Mouse (Mus musculus): ENCODE results near the gene Nod1.

Gene Nod1

DNA sequence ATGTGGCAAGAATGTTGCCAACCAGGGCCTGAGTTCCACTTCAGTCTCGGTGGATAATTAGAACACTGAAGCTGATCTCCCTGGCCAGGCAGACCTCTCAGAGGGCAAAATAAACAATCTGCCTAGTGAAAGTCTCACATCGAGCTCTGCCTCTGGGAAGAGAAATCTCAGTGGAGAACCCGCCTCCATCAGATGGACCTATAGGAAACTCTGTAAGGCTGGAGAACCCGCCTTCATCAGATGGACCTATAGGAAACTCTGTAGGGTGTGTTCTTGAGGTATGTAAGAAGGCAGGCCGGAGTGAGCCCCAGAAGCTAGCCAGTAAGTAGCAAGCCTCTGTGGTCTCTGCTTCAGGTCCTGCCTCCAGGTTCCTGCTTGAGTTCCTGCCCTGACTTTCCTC is 37.5 kb downstream of the Nod1 start:
- no peak for DNase-seq

DNA sequence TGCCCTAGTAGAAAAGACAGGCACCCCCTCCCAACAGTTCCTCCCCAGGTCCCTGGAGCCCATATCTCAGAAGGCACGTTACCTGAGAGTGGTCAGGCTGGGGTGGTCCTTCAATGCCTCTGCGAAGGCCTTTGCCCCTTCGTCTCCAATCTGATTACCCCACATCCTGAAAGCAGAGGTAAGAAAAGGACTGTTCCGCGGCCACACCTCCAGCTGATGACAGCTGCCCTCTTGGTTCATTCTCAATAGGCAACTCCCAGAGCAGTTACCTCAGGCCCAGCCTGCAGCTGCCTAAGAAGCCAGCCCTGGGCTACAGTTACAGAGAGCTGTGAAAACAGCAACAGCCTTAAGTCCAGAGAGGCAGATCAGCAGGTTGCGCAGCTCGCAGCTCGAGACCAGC is 38.1 kb downstream of the Nod1 start:
- no peak for DNase-seq

DNA sequence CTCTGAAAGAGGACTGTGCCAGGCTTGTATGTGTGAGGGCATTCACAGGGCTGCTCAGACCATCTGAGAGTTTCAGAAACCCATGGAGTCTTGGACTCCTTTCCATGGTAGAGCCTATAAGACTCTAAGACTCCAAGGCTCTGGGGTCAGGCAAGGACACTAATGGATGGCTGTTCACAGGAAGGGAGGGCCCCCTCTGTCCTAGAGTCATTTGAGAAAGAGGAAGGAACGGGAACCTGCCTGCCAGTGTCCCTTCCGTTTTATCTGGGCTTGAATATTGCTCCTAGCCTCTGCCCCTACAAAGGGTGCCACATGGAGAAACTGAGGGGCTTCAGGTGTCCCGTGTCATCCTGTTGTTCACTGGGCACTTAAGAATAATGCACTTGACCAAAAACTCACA is 38.5 kb downstream of the Nod1 start:
- DNase-seq: no peak

DNA sequence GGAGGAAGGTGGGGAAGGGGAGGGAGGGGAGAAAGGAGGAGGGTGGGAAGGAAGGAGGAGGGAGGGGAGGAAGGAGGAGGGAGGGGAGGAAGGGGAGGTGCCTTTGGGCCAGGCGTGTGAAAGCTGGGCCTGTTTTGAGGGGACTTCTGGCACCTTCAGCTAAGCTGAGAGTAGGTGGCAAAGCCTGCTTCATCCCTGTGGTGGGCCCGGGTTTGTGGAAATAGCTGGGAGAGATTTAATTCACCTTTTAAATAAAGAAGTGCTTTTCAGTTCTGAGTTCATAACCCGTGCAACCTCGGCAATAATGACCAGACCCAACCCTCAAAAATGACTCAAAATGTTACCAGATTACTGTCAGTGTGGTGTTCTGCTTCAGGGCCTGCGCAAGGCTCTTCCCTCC is 39.2 kb downstream of the Nod1 start:
- no peak for DNase-seq

DNA sequence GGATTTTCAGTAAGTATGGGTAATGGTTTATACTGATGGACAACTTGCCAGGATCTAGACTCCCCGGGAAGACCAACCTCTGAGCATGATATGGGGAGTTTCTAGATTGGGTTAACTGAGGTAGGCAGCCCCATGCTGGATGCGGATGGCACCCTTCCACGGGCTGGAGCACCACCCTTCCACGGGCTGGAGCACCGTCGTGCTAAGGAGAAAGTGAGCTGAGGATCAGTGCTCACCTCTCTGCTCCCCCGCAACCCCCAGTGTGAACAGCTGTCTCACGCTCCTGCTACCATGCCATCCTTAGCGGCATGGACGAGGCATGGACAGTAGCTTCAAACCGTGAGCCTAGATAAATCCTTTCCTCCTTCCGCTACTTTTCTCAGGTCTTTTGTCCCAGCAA is 39.9 kb downstream of the Nod1 start:
- DNase-seq: no peak

DNA sequence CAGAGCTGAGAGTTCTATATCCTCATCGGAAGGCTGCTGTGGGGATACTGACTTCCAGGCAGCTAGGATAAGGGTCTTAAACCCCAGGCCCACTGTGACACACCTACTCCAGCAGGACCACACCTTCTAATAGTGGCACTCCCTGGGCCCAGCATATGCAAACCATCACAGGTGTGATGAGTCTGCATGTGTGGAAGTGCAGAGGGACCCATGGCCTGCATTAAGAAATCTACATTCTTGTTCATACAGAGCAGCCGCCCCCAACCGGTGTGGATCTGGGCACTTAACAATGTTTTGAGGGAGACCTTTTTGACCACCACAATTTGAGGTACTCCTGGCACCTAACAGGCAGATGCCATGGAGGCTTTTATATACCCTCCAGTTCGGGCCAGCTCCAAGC is 40.8 kb downstream of the Nod1 start:
- no peak for DNase-seq

DNA sequence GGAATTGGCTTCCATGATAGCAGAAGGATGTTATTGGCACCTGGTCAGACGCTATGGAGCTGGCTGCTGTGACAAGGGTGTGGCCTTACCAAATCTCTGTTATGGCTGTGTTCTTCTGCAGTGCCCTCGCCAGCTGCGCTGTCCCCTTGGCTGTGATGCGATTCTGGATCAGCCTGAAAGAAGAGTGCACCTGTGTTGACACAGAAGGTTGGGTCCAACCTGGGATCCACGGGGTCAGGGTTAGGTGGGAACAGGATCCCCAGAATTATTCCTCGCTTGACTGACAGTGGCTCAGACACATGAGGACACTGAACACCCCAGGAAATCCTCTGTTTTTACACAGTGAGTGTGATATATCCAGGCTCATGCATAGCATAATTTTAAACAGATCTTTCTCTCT is 44.5 kb downstream of the Nod1 start:
- DNase-seq: no peak

DNA sequence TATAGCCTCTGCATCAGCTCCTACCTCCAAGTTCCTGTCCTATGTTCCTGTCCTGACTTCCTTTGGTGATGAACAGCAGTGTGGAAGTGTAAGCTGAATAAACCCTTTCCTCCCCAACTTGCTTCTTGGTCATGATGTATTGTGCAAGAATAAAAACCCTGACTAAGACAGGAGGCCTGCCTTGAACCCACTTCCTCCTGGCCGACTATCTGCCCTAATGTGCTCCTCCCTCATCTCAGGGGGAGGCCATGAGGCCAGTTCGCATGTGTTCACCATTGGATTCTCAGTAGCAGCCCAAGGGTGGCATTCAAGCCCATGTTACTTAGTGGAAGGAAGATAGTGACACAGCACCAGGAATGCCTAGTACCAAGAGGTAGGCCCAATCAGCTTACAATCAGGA is 45.5 kb downstream of the Nod1 start:
- DNase-seq: no peak

DNA sequence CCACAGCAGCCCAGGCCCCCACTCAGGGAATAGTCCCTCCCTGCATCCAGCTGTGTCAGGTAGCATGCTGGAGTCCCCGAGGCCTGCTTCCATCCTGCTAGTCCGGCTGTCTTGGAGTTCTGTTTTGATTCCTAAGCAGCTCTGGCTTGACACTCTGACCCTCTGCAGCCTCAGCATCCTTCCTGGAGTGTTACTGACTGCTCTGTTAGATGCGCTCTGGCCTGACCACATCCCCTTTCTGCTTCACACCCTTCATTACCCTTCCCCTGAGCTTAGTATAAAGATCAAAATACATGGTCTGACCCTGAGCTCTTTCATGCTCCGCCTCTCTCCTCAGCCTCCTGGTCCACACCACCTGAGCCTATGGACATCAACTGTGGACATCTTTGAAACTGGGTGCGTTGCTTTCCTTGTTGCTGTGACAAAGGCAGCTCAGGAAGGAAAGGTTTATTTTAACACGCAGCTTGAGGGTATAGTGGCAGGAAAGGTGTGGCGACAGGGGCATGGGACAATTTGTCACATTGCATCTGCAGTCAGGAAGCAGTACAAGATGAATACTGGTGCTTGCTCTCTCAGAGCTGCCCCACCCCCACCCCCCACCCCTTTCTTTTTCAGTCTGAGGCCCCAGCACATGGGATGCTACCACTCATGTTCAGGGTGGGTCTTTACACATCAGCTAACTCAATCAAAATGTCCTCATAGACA is 46.5 kb downstream of the Nod1 start:
- DNase-seq: no peak

DNA sequence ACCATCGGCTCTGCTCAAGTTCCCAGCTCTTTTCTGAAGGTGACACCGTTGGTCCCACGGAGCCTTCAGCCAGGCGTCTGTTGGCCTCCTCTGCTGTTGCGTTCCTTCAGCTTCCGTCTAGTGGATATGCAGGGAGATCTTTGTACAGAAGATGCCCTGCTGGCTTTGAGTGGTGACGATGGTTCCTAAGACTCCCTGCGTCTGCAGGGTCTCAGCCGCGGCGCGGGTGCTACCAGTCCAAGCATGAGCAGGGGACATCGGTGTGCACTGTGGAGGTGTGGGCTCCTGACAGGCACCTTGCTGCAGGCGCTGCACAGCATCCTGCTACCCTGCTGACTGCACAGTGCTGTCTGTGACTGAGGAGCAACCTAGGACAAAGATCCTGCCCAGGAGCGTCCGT is 47.9 kb downstream of the Nod1 start:
- DNase-seq: no peak

DNA sequence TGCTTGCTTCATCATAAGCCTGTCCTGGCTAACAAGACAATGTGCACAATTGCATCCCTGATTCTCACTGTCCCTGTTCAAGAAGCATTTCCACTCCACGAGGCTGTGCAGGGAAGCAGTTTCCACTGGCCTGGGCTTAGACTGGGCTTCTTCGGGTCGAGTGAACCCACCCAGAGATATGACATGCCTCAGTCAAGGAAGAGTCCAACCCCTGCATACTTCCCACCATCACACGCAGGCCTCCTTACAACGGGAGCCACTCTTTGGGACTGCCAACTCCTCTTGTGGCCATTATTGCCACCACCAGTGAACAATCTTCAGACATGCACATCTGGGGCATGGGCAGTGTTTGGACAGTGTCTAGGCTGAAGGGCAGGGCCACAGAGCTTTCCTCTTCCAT is 53.9 kb downstream of the Nod1 start:
- no peak for DNase-seq

DNA sequence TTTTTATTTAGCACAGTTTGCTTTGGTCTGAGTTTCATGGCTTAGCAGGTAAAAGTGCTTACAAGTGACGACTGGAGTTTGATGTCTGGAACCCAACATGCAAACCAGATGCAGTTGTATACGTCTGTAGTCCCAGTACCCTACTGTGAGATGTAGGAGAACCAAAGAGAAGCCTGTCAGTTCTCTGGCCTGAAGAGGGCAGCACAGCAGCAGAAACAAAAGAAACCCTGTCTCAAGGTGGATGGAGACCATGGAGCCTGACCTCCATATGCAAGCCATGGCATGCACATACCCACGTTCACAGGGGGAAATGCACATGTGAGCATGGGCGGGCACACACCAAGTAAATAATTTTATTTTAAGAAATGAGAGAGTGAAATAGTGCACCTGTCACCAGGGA is 54.9 kb downstream of the Nod1 start:
- peak; percentile 36 to 69 for DNase-seq

DNA sequence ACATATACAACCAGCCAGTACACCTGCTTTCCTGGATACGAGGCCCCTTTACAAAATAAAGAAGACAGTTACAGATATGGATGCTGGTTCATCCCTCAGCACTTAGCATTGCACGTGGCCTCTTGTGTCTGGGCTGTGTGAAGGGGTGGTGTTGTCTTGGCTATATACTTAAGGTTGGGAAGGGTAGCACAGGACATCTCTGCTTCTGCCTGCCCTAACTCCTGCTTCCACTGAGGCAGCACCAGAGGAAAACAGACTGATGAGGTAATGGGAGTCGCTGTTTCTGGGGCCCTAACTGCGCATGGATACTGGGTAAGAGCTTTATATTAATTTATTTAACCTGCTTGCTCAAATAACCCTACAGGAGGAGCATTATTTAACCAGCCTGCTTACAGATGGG is 55.5 kb downstream of the Nod1 start:
- no peak for DNase-seq

DNA sequence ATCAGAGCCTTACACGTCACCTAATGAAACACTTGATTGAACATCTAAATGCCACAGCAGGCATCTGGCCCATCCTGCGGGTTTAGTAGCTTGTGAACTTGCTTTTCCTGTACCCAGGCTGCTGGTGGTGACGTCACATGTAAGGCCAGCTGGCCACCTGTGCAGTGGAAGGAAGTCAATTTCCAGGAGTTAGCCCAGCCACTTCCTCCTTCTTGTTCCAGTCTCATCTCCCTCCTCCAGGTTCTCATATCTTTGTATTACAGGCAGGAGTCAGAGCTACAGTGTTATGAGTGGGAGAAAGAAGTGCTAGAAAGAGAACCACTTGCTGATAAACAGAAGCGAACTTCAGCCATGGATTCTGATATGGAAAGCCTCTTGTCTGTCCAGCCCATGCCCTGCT is 56.2 kb downstream of the Nod1 start:
- no peak for DNase-seq

DNA sequence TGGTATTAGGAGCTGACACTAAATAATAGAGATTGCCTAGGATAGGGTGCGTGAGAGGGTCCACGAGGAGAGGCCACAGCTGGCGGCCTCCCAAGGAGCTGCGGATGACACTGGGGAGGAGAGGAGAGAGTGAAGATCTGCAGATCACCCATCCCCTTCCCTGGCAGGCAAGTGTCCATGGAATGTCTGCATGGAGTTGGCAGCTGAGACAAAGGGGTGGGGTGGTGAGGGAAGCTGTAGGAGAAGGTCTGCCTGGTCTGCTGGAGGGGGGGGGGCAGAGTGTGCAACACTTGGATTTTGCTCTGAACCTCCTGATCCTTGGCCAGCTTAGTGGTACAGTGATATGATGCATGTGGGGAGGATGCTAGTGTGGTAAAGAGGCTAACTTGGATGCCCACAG is 57.4 kb downstream of the Nod1 start:
- DNase-seq: no peak

DNA sequence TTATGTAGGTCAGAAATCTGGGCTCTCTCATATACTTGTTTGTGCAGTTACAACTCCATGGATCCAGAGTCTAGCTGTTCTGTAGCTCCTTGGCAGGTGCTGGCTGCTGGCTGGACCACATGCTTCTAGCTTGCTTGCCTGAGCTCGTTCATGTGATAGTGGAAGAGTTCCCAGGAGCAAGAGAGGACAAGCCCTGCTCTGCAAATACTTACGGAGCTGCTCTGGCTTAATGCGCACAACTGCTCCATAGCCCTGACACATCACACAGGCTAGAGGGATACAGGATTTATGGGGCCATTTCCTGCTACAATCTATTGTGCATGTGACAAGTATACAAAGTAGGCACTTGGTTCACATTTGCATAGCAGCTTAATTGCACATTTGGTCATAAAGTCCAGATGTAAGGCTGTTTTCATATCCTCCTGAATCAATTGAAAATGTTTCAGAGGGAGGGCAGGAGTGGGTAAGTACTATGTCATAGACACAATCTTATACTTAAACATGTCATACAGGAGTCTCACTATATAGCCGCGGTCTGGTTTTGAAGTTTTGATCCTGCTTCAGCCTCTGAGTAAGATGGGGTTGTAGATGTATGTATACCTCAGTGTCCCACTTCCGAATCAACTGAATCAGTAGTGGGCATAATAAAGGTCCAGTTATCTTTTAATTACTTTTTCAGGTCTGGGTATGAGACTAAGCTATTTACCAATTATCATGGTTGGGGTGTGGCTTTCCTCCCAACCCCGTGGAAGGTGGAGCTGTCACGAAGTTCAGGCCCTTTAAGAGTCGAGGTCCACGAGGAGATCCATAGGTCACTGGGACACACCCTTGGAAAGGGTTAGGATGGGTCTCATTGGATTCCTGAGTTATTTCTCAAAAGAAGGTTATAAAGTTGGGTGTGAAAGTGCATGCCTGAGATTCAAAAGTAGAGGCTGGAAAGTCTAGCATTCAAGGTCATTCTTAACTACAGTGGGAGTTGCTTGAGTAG is 66.1 kb downstream of the Nod1 start:
- DNase-seq: no peak

DNA sequence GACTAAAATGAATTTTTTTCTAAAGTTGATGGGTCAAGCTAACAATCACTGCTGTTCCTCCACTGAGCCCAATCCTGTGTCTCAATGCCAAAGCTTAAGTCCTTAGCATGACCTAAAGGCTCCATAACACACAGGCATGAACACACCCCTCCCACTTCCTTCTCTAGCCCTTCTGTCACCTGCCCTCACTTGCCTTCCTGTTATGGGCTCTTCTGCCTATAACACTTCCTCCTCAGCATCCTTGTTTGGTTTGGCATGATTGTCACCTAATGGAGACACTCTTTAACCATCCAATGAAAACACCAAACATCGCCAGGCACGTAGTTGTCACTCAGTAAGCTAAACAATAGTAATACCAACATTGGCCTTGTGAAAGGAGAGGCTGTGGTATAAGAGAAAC is 69.9 kb downstream of the Nod1 start:
- DNase-seq: no peak

DNA sequence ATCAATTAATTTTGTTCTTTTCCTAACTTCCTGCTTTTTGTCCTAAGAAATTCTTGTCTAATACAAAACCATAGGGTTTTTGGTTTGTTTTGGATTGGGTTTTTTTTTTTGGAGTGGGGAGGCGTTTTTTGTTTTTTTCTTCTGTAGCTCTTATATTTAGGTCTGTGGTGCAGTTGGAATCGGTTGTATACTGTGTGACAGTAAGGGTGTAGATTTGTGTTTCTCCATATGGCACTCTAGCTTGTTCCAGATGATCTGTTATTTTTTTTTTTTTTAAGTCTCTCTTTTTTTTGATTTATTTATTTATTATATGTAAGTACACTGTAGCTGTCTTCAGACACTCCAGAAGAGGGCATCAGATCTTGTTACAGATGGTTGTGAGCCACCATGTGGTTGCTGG is 72.2 kb downstream of the Nod1 start:
- DNase-seq: no peak

DNA sequence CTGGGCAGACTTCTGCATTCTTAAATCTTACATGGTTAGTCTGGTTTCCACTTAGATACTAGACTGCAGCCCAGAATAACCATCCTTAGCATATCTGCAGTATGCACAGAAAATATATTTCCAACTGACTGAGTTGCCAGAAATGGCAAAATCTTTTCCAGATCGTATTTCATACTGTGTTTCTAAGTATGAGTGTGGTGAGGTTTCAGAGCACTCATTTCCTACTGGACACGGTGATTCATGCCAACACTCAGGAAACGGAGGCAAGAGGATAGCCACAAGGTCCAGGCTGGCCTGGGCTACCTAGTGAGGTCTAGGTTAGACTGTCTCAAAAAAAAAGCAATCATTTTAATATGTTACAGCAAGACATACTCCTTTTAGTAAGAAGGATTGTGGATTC is 81.0 kb downstream of the Nod1 start:
- no peak for DNase-seq

DNA sequence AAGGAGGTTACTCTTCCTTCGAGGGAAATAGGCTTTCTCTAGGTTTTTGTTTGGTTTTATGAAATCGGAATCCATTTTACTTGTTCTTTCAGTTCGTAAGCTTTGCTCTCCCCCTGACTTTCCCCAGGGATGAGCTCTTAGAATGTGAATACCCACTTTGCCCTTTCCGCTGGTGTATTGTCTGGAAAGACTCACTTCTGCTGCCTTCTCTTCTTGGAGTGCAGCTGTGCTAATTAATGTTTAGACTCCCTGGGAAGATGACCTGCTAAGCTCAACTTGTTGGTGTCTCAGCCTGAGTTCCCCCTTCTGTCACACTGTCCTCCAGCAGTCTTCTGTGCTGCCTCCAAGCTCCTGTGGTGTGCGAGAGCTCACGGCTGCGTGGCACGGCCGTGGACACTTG is 82.2 kb downstream of the Nod1 start:
- DNase-seq: no peak

DNA sequence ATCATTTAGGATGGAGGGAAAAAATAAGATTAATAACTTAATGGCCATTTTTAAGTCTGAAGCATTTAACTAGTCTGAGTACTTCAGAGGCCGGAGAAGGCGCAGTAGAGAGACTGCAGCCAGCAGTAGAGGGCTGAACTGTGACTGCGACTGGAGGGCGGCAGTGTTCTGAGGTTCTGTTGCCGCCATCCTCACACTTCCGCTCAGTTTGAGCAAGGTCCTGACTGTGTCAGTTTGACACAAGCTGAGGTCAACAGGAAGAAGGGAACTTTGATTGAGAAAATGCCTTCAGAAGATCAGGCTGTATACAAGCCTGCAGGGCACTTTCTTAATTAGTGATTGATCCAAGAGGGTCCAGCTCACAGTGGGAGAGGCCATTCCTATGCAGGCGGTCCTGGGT is 86.2 kb downstream of the Nod1 start:
- DNase-seq: no peak

DNA sequence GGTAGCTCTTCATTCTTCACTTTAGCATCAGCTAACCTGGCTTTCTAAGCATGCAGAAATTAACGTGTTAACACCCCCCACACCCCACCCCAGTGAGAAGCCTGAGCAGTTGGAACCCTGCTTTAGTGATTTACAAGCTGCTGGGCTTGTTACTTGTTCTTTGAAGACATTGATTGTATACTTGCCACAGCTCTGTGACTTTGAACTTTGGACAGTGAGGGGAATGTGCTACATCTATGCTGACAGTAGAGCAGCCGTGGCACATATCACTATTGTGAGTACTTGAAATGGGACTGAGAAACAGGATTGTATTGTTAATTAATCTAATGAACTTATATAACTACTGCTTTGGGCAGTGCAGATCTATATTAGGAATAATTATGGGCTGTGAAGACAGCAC is 89.0 kb downstream of the Nod1 start:
- no peak for DNase-seq

DNA sequence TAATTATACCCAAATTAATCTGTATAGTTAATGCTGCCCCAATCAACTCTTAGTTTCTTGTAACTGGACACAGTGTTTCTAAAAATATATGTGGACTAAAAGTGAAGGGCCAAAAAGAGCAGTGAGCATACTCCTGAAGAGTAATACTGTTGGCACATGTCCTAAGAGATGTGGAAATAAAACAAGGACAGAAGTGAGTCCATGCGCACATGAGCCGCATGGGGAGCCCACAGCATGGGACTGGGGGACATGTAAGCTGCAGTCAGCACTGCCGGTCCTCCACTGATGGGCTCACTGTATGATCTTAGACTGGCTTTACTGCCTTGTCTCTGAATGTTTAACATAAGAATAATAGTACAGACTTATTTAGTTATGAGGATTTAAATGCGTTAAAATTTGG is 92.3 kb downstream of the Nod1 start:
- DNase-seq: no peak

DNA sequence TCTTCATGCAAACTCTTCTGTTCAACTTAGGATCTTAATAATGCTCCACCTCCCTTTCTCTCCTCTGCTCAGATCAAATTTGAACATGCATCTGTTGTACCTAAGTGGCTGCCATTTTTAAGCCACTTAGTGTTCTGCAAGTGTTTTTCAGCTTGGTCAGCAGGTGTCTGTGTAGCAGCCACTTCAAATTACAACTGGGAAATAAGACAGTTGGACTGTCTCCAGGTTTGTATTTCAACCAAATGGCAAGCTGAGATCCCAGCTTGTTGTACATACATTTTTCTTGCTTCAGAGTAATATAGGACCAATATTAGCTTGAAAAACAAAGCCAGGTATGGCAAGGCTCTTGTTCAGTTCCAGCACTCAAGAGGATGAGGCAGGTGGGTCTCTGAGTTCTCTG is 93.9 kb downstream of the Nod1 start:
- DNase-seq: no peak

DNA sequence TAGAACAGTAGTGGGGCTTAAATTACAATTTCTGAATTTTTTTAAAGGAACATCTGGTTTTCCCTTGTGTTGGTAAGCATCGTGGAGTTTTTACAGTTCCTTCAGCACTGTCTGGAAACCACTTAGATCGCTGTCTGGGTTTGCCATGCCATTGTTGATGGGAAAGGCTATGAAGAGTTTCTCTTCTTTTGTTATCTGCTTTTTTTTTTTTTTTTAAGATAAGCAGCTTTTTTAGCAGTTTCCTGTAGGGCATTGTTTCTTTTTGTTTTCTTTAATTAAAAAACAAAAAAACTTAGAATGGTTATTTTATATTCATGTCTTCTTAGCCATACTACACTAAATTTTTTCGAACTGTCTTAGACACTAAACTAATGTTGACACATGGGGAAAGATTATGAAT is 94.8 kb downstream of the Nod1 start:
- no peak for DNase-seq
